Mouse (Mus musculus): Measurements from ENCODE around the gene B9d1. TPM values are rescaled to one million over a fixed set of nuclear protein-coding genes. Genes with fewer than 3 reads are reported as not detected.

The B9d1 gene
- polyA plus RNA-seq, 1 experiment from 2014 or later = 34.4 TPM

- Histone ChIP-seq H3K9me3 (ENCODE audit: control insufficient read depth, low read length) (no peaks in the 10 kb centered on the region), H3K27ac (ENCODE audit: low read depth) (no peak overlapping the region), H3K4me3 (ENCODE audit: low read depth, low read length) (no peak overlapping the region), H3K27me3 (replicated peaks; ENCODE audit: control insufficient read depth, insufficient read depth, low read length) (no peaks in the 10 kb centered on the region), H3K9ac (ENCODE audit: low read length) (no peak overlapping the region), H3K36me3 (ENCODE audit: control insufficient read depth, insufficient read depth, low read length) (peaks cover 30% of the 10 kb centered on the region), H3K4me1 (replicated peaks; ENCODE audit: control insufficient read depth, insufficient read depth, low read length) (no peaks in the 10 kb centered on the region), H3K4me2 (ENCODE audit: low read length) (no peak overlapping the region)
- ATAC-seq (replicated peaks; ENCODE audit: low FRiP score, low TSS enrichment, low read depth) = no peak
- no peak for DNase-seq (ENCODE audit: low spot score)
- 80% methylated on average over 2 of the region's 2 CpGs for WGBS
Observed at GRCm38 (mm10) chr11:61541106-61541505, 36.2 kb downstream of the B9d1 start.

- no peak overlapping the region for H3K27ac ChIP-seq (ENCODE audit: low read depth)
- 91% methylated on average over 2 of the region's 2 CpGs for WGBS
- no peak for ATAC-seq (replicated peaks; ENCODE audit: low FRiP score, low TSS enrichment, low read depth)
- H3K9ac ChIP-seq (ENCODE audit: low read length) = no peak overlapping the region
- H3K36me3 ChIP-seq (ENCODE audit: control insufficient read depth, insufficient read depth, low read length) = peaks cover 30% of the 10 kb centered on the region
- H3K4me3 ChIP-seq (ENCODE audit: low read depth, low read length) = no peak overlapping the region
- DNase-seq (ENCODE audit: low spot score) = no peak
- H3K4me1 ChIP-seq (replicated peaks; ENCODE audit: control insufficient read depth, insufficient read depth, low read length) = no peaks in the 10 kb centered on the region
- no peaks in the 10 kb centered on the region for H3K27me3 ChIP-seq (replicated peaks; ENCODE audit: control insufficient read depth, insufficient read depth, low read length)
- H3K4me2 ChIP-seq (ENCODE audit: low read length) = no peak overlapping the region
- H3K9me3 ChIP-seq (ENCODE audit: control insufficient read depth, low read length) = no peaks in the 10 kb centered on the region
Observed at GRCm38 (mm10) chr11:61545586-61545985, 40.6 kb downstream of the B9d1 start.

GRCm38 (mm10) chr11:61546452-61546851 lies 41.5 kb downstream of the B9d1 start:
- Histone ChIP-seq H3K36me3 (ENCODE audit: control insufficient read depth, insufficient read depth, low read length) (peaks cover 30% of the 10 kb centered on the region), H3K4me3 (ENCODE audit: low read depth, low read length) (no peak overlapping the region), H3K27ac (ENCODE audit: low read depth) (no peak overlapping the region), H3K27me3 (replicated peaks; ENCODE audit: control insufficient read depth, insufficient read depth, low read length) (no peaks in the 10 kb centered on the region), H3K4me2 (ENCODE audit: low read length) (no peak overlapping the region), H3K4me1 (replicated peaks; ENCODE audit: control insufficient read depth, insufficient read depth, low read length) (no peaks in the 10 kb centered on the region), H3K9ac (ENCODE audit: low read length) (no peak overlapping the region), H3K9me3 (ENCODE audit: control insufficient read depth, low read length) (no peaks in the 10 kb centered on the region)
- 83% methylated on average over 10 of the region's 10 CpGs for WGBS
- no peak for DNase-seq (ENCODE audit: low spot score)
- no peak for ATAC-seq (replicated peaks; ENCODE audit: low FRiP score, low TSS enrichment, low read depth)

- H3K9me3 ChIP-seq (ENCODE audit: control insufficient read depth, low read length) = no peaks in the 10 kb centered on the region
- no peak overlapping the region for H3K4me2 ChIP-seq (ENCODE audit: low read length)
- no peak overlapping the region for H3K4me3 ChIP-seq (ENCODE audit: low read depth, low read length)
- H3K9ac ChIP-seq (ENCODE audit: low read length) = no peak overlapping the region
- no peak for DNase-seq (ENCODE audit: low spot score)
- WGBS = 82% methylated on average over 4 of the region's 4 CpGs
- no peaks in the 10 kb centered on the region for H3K27me3 ChIP-seq (replicated peaks; ENCODE audit: control insufficient read depth, insufficient read depth, low read length)
- H3K27ac ChIP-seq (ENCODE audit: low read depth) = no peak overlapping the region
- no peak for ATAC-seq (replicated peaks; ENCODE audit: low FRiP score, low TSS enrichment, low read depth)
- no peaks in the 10 kb centered on the region for H3K4me1 ChIP-seq (replicated peaks; ENCODE audit: control insufficient read depth, insufficient read depth, low read length)
- peaks cover 29% of the 10 kb centered on the region for H3K36me3 ChIP-seq (ENCODE audit: control insufficient read depth, insufficient read depth, low read length)
Observed at GRCm38 (mm10) chr11:61547710-61548109, 42.8 kb downstream of the B9d1 start.

GRCm38 (mm10) chr11:61550631-61551030 lies 45.7 kb downstream of the B9d1 start:
- peaks cover 9% of the 10 kb centered on the region for H3K36me3 ChIP-seq (ENCODE audit: control insufficient read depth, insufficient read depth, low read length)
- no peak overlapping the region for H3K4me3 ChIP-seq (ENCODE audit: low read depth, low read length)
- no peak overlapping the region for H3K27ac ChIP-seq (ENCODE audit: low read depth)
- ATAC-seq (replicated peaks; ENCODE audit: low FRiP score, low TSS enrichment, low read depth) (no peak), DNase-seq (ENCODE audit: low spot score) (no peak)
- no peaks in the 10 kb centered on the region for H3K9me3 ChIP-seq (ENCODE audit: control insufficient read depth, low read length)
- H3K4me2 ChIP-seq (ENCODE audit: low read length) = no peak overlapping the region
- H3K9ac ChIP-seq (ENCODE audit: low read length) = no peak overlapping the region
- no peaks in the 10 kb centered on the region for H3K4me1 ChIP-seq (replicated peaks; ENCODE audit: control insufficient read depth, insufficient read depth, low read length)
- no peaks in the 10 kb centered on the region for H3K27me3 ChIP-seq (replicated peaks; ENCODE audit: control insufficient read depth, insufficient read depth, low read length)

- 82% methylated on average over 3 of the region's 3 CpGs for WGBS
- no peak for DNase-seq (ENCODE audit: low spot score)
- no peak for ATAC-seq (replicated peaks; ENCODE audit: low FRiP score, low TSS enrichment, low read depth)
Observed at GRCm38 (mm10) chr11:61553015-61553754, 48.2 kb downstream of the B9d1 start.

GRCm38 (mm10) chr11:61559572-61559971 lies 54.6 kb downstream of the B9d1 start:
- Histone ChIP-seq H3K4me2 (ENCODE audit: low read length) (no peak overlapping the region), H3K4me3 (ENCODE audit: low read depth, low read length) (no peak overlapping the region), H3K9me3 (ENCODE audit: control insufficient read depth, low read length) (no peaks in the 10 kb centered on the region), H3K4me1 (replicated peaks; ENCODE audit: control insufficient read depth, insufficient read depth, low read length) (no peaks in the 10 kb centered on the region), H3K27ac (ENCODE audit: low read depth) (no peak overlapping the region), H3K36me3 (ENCODE audit: control insufficient read depth, insufficient read depth, low read length) (no peaks in the 10 kb centered on the region), H3K9ac (ENCODE audit: low read length) (no peak overlapping the region), H3K27me3 (replicated peaks; ENCODE audit: control insufficient read depth, insufficient read depth, low read length) (no peaks in the 10 kb centered on the region)
- 78% methylated on average over 5 of the region's 5 CpGs for WGBS
- no peak for ATAC-seq (replicated peaks; ENCODE audit: low FRiP score, low TSS enrichment, low read depth)
- DNase-seq (ENCODE audit: low spot score) = no peak

More at GRCm38 (mm10) chr11:61553015-61553754, 48.2 kb downstream of the B9d1 start:
- Histone ChIP-seq H3K4me2 (ENCODE audit: low read length) (no peak overlapping the region), H3K9ac (ENCODE audit: low read length) (no peak overlapping the region), H3K4me1 (replicated peaks; ENCODE audit: control insufficient read depth, insufficient read depth, low read length) (no peaks in the 10 kb centered on the region), H3K9me3 (ENCODE audit: control insufficient read depth, low read length) (no peaks in the 10 kb centered on the region), H3K36me3 (ENCODE audit: control insufficient read depth, insufficient read depth, low read length) (no peaks in the 10 kb centered on the region), H3K27me3 (replicated peaks; ENCODE audit: control insufficient read depth, insufficient read depth, low read length) (no peaks in the 10 kb centered on the region), H3K4me3 (ENCODE audit: low read depth, low read length) (no peak overlapping the region), H3K27ac (ENCODE audit: low read depth) (no peak overlapping the region)

GRCm38 (mm10) chr11:61562421-61562820 lies 57.5 kb downstream of the B9d1 start:
- no peaks in the 10 kb centered on the region for H3K27me3 ChIP-seq (replicated peaks; ENCODE audit: control insufficient read depth, insufficient read depth, low read length)
- H3K4me1 ChIP-seq (replicated peaks; ENCODE audit: control insufficient read depth, insufficient read depth, low read length) = no peaks in the 10 kb centered on the region
- DNase-seq (ENCODE audit: low spot score) = no peak
- 68% methylated on average over 5 of the region's 5 CpGs for WGBS
- H3K4me3 ChIP-seq (ENCODE audit: low read depth, low read length) = no peak overlapping the region
- no peak overlapping the region for H3K4me2 ChIP-seq (ENCODE audit: low read length)
- ATAC-seq (replicated peaks; ENCODE audit: low FRiP score, low TSS enrichment, low read depth) = no peak
- no peak overlapping the region for H3K9ac ChIP-seq (ENCODE audit: low read length)
- H3K9me3 ChIP-seq (ENCODE audit: control insufficient read depth, low read length) = no peaks in the 10 kb centered on the region
- H3K36me3 ChIP-seq (ENCODE audit: control insufficient read depth, insufficient read depth, low read length) = no peaks in the 10 kb centered on the region
- H3K27ac ChIP-seq (ENCODE audit: low read depth) = no peak overlapping the region

All from intestine, embryonic 14.5 days (tissue).